Mouse (Mus musculus) liver, adult 2 months (tissue): ENCODE measurements at regions not wholly inside any gene's neighbourhood (a gene's known extent, or its start where the extent isn't known, plus 50 kb on each side); places are given as distances from the start of the nearest gene placed in this dataset.
"Not testable (repeated sequence)": the region's sequence is repeated elsewhere in the genome, so short reads cannot be mapped to it uniquely, and the experiment has no call there.

Source experiments
- CTCF ChIP-seq: fragments of 200-500 bp; IDR thresholded peaks from 2 replicates; pipeline ENCODE4 v1.5.1; 2011; ENCODE audit warnings: low read depth, low read length, control low read depth
- POLR2A ChIP-seq: fragments of 200-500 bp; IDR thresholded peaks from 2 replicates; pipeline ENCODE4 v1.6.1; 2011; ENCODE audit warnings: low read length, control low read depth; ENCODE audit not compliant: insufficient read depth; ENCODE audit errors: extremely low read depth

DNA sequence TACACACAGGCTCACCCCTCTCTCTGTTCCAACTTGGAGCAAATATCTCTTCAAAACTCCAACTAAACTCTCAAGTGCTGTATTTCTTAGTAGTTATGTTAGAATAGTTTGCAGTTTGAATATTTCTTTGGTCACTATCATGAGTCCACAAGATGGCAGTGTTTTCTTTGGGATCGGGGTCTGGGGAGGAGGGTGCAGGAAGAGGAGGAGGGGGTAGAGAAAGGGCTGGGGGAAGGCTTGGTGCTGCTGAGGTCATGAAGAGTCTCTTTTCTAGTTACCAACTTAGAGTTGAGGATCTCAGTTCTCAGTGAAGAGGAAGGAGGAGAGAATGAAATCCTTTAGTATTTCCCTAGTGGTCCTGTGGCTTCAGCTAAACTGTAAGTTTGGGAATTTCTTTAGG lies 863.6 kb downstream of the Dad1 start:
- TF ChIP-seq CTCF, POLR2A: not testable (repeated sequence)
